Mouse (Mus musculus): Measurements from ENCODE around the gene Trank1. TPM values are rescaled to one million over a fixed set of nuclear protein-coding genes. Genes with fewer than 3 reads are reported as not detected.

Gene Trank1
- polyA plus RNA-seq, 1 experiment from 2014 or later: 0.39 TPM

DNA sequence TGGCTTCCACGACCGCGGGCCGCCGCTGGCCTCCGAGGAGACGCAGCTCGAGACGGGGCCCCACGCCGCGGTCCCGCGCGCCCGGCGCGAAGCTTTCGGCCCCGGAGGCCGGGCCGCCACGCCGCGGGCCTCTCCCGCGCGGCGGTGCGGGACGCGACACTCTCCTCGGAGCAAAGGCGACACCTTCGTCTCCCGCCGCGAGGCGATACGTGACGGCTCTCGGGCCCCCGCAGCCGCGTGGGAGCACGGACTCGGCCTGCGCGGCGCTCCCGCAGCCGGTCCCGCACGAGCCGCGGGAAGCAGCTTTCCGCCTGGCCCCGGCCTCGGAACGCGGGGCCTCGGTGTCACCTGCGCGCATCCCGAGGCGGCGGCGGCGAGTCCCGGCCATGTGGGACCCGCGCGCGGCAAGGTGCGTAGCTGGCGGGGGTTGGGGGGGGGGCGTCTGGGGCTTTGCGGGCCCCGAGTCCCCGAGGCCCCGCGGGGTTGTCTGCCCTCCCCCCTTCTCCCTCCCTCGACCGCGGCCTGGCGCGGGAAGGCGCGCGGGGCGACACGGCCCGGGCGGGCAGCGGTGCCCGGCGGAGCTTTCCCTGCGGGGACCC lies 403 bp downstream of the Trank1 start:
- Histone ChIP-seq H3K4me1 (replicated peaks; ENCODE audit: control insufficient read depth, insufficient read depth, low read length) (peaks cover 12% of the 10 kb centered on the region), H3K36me3 (ENCODE audit: control insufficient read depth, insufficient read depth) (no peaks in the 10 kb centered on the region), H3K9me3 (ENCODE audit: control insufficient read depth) (no peaks in the 10 kb centered on the region), H3K9ac (ENCODE audit: low read depth, low read length) (no peak overlapping the region), H3K27ac (ENCODE audit: low read depth, low read length) (no peak overlapping the region), H3K4me3 (ENCODE audit: low read depth, low read length) (peak overlapping the region; percentile 44), H3K4me2 (replicated peaks; ENCODE audit: low read depth) (peak overlapping the region; percentile 73), H3K27me3 (replicated peaks; ENCODE audit: control insufficient read depth, insufficient read depth, low read length) (peaks cover 56% of the 10 kb centered on the region)
- WGBS: 1% methylated on average over 74 of the region's 98 CpGs
- no peak for TF ChIP-seq CTCF (IDR thresholded peaks at IDR 0.05; ENCODE audit: low read depth)
- no peak for ATAC-seq

DNA sequence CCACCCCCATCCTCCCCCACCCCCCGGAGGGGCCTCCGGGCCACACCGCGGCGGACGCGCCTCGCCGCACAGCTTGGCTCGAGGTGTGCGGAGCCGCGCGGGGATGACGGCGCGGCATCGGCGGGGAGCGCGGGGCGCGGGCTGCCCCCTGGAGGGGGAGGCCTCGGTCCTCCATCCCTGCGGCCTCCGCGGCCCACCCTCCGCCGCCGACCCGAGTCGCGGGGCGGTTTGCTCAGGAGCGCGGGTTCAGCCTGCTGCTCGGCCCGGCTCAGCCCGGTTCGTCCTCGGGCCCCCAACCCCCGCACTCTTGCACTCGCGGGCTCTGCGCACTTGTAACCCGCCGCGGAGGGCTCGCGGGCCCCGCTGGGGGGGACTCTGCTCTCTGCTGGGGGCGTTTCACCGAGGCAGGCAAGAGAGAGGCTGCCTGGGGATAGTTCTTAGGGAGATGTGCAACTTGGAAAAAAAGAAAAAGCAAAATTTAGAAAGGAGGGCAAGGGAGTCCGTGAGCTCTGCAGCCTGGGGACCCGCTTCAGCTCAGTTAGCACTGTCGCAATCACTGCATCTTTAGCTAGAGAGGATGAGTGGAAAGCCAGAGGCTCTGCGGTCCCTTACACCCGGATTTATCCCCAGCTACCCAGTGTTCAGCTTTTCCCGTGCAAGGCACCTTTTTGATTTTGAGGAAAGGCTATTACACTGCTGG lies 1.1 kb downstream of the Trank1 start:
- no peak overlapping the region for H3K9ac ChIP-seq (ENCODE audit: low read depth, low read length)
- peaks cover 12% of the 10 kb centered on the region for H3K4me1 ChIP-seq (replicated peaks; ENCODE audit: control insufficient read depth, insufficient read depth, low read length)
- no peak overlapping the region for H3K27ac ChIP-seq (ENCODE audit: low read depth, low read length)
- H3K4me2 ChIP-seq (replicated peaks; ENCODE audit: low read depth): peak overlapping the region; percentile 73
- no peaks in the 10 kb centered on the region for H3K36me3 ChIP-seq (ENCODE audit: control insufficient read depth, insufficient read depth)
- H3K27me3 ChIP-seq (replicated peaks; ENCODE audit: control insufficient read depth, insufficient read depth, low read length): peaks cover 56% of the 10 kb centered on the region
- TF ChIP-seq CTCF (IDR thresholded peaks at IDR 0.05; ENCODE audit: low read depth): no peak
- peak overlapping the region; percentile 44 for H3K4me3 ChIP-seq (ENCODE audit: low read depth, low read length)
- ATAC-seq: no peak
- H3K9me3 ChIP-seq (ENCODE audit: control insufficient read depth): no peaks in the 10 kb centered on the region
- under 1% methylated on average over 42 of the region's 59 CpGs for WGBS

DNA sequence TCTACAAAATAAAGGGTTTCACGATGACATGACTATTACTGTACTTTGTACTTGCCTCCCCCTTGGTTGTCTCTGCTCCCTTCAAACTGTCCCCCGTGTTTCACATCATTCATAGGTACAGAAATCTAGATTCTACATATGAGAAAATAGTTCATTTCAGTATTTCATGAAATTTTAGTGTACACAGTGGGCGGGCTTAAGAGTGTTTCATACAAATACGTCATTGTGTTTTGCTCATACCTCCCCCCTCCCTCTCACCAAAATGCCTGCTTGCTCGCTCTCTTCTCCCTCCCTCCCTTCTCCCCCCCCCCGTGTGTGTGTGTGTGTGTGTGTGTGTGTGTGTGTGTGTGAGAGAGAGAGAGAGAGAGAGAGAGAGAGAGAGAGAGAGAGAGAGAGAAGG lies 1.8 kb downstream of the Trank1 start:
- WGBS: 23% methylated on average over 5 of the region's 6 CpGs
- ATAC-seq: no peak
- TF ChIP-seq CTCF (IDR thresholded peaks at IDR 0.05; ENCODE audit: low read depth): no peak
- Histone ChIP-seq H3K9me3 (ENCODE audit: control insufficient read depth) (no peaks in the 10 kb centered on the region), H3K4me2 (replicated peaks; ENCODE audit: low read depth) (no peak overlapping the region), H3K4me3 (ENCODE audit: low read depth, low read length) (no peak overlapping the region), H3K27me3 (replicated peaks; ENCODE audit: control insufficient read depth, insufficient read depth, low read length) (peaks cover 56% of the 10 kb centered on the region), H3K4me1 (replicated peaks; ENCODE audit: control insufficient read depth, insufficient read depth, low read length) (peaks cover 12% of the 10 kb centered on the region), H3K27ac (ENCODE audit: low read depth, low read length) (no peak overlapping the region), H3K9ac (ENCODE audit: low read depth, low read length) (no peak overlapping the region), H3K36me3 (ENCODE audit: control insufficient read depth, insufficient read depth) (no peaks in the 10 kb centered on the region)

DNA sequence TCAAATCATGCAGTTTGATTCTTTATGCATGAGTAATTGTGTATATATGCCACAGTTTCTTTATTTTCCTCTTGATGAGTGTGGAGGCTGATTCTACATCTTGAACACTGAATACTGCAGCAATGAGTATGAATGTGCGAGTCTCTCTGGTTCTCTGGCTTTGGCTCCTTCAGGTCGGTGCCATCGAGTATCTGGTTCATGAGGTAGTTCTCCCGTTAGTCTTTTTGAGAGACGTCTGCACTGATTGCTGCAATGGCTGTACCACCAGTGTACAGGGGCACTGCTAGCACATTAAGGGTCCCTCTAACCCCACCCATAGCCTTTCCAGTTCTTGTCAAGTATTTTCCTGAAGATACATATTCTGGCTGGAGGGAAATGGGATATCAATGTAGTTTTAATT lies 2.3 kb downstream of the Trank1 start:
- Histone ChIP-seq H3K4me2 (replicated peaks; ENCODE audit: low read depth) (no peak overlapping the region), H3K27ac (ENCODE audit: low read depth, low read length) (no peak overlapping the region), H3K9ac (ENCODE audit: low read depth, low read length) (no peak overlapping the region), H3K9me3 (ENCODE audit: control insufficient read depth) (no peaks in the 10 kb centered on the region), H3K4me1 (replicated peaks; ENCODE audit: control insufficient read depth, insufficient read depth, low read length) (peaks cover 12% of the 10 kb centered on the region), H3K36me3 (ENCODE audit: control insufficient read depth, insufficient read depth) (no peaks in the 10 kb centered on the region), H3K27me3 (replicated peaks; ENCODE audit: control insufficient read depth, insufficient read depth, low read length) (peaks cover 56% of the 10 kb centered on the region), H3K4me3 (ENCODE audit: low read depth, low read length) (no peak overlapping the region)
- 32% methylated on average over 5 of the region's 5 CpGs for WGBS
- no peak for ATAC-seq
- TF ChIP-seq CTCF (IDR thresholded peaks at IDR 0.05; ENCODE audit: low read depth): no peak

DNA sequence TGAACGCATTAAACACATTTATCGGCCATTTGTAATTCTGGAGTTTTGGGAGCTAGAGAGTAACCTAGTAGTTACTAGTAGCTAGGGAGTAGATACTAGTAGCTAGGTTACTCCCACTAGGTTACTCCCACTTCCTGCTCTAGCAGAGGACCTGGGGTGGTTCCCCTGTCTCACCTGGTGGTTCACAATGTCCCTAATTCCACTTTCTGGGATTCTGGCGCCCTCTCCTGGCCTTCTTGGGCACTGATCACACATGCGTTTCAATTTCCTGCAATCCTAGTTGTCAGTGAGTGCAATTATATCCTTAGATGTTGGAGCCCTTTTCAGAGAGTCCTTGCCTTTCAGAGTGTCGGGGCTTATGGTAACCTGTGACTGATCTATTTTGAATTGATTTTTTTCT lies 2.7 kb downstream of the Trank1 start:
- H3K4me2 ChIP-seq (replicated peaks; ENCODE audit: low read depth): no peak overlapping the region
- 37% methylated on average over 5 of the region's 5 CpGs for WGBS
- peak; percentile 84 for TF ChIP-seq CTCF (IDR thresholded peaks at IDR 0.05; ENCODE audit: low read depth)
- no peaks in the 10 kb centered on the region for H3K36me3 ChIP-seq (ENCODE audit: control insufficient read depth, insufficient read depth)
- no peak overlapping the region for H3K9ac ChIP-seq (ENCODE audit: low read depth, low read length)
- peaks cover 12% of the 10 kb centered on the region for H3K4me1 ChIP-seq (replicated peaks; ENCODE audit: control insufficient read depth, insufficient read depth, low read length)
- H3K27ac ChIP-seq (ENCODE audit: low read depth, low read length): no peak overlapping the region
- H3K9me3 ChIP-seq (ENCODE audit: control insufficient read depth): no peaks in the 10 kb centered on the region
- peaks cover 53% of the 10 kb centered on the region for H3K27me3 ChIP-seq (replicated peaks; ENCODE audit: control insufficient read depth, insufficient read depth, low read length)
- H3K4me3 ChIP-seq (ENCODE audit: low read depth, low read length): no peak overlapping the region
- ATAC-seq: peak; percentile 38; the same call in 1 of the 2 replicates

DNA sequence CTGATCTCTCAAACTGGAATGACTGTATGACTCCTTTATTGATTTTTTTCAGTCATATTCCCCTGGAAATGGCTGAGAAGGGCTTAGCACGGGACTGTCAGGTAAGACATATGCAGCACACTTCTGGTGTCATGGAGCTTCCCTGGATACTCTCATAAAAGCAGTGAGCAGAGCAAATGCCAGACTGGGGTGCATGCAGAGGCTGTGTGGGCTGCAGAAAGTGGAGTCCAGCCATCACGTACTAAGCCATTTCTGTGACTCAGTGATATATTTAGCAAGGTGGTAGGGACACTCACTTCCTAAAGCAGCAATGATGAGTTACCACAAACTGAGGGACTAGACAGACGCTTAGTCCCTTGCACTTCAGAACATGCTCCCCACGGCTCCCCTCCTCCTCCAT lies 9.4 kb downstream of the Trank1 start:
- H3K4me2 ChIP-seq (replicated peaks; ENCODE audit: low read depth): no peak overlapping the region
- WGBS: 74% methylated on average over 4 of the region's 4 CpGs
- ATAC-seq: no peak
- H3K4me3 ChIP-seq (ENCODE audit: low read depth, low read length): no peak overlapping the region
- H3K9me3 ChIP-seq (ENCODE audit: control insufficient read depth): no peaks in the 10 kb centered on the region
- 0 out of 2 replicates have a peak, but pooled peaks cover 4% of the 10 kb centered on the region for H3K27me3 ChIP-seq (replicated peaks; ENCODE audit: control insufficient read depth, insufficient read depth, low read length)
- H3K27ac ChIP-seq (ENCODE audit: low read depth, low read length): no peak overlapping the region
- H3K36me3 ChIP-seq (ENCODE audit: control insufficient read depth, insufficient read depth): no peaks in the 10 kb centered on the region
- no peaks in the 10 kb centered on the region for H3K4me1 ChIP-seq (replicated peaks; ENCODE audit: control insufficient read depth, insufficient read depth, low read length)
- H3K9ac ChIP-seq (ENCODE audit: low read depth, low read length): no peak overlapping the region
- TF ChIP-seq CTCF (IDR thresholded peaks at IDR 0.05; ENCODE audit: low read depth): no peak
